Mouse (Mus musculus) neural tube, embryonic 12.5 days (tissue): Measurements from ENCODE around the gene Adk. TPM values are rescaled to one million over a fixed set of nuclear protein-coding genes. Genes with fewer than 3 reads are reported as not detected.
A peak's percentile ranks its signal among the peaks of the same experiment; 100 is the strongest.

ENCODE experiments used
- ATAC-seq: fragments of 200-750 bp; cut with Nextera tagmentation; 2 replicates; pipeline ENCODE4 v1.8.0; 2017; ENCODE audit warnings: low read depth, mild to moderate bottlenecking, moderate TSS enrichment, moderate library complexity; ENCODE audit not compliant: low FRiP score
- H3K27ac ChIP-seq: fragments of 300-500 bp; sonication (generic); 2 replicates; pipeline ENCODE4 v1.5.1; 2016
- H3K27me3 ChIP-seq: fragments of 300-500 bp; sonication (generic); replicated peaks from 2 replicates; pipeline ENCODE4 v1.6.1; 2016; ENCODE audit warnings: mild to moderate bottlenecking
- H3K36me3 ChIP-seq: fragments of 300-500 bp; sonication (generic); 2 replicates; pipeline ENCODE4 v1.6.1; 2016; ENCODE audit warnings: mild to moderate bottlenecking
- H3K4me1 ChIP-seq: fragments of 300-500 bp; sonication (generic); 2 replicates; pipeline ENCODE4 v1.6.1; 2016
- H3K4me2 ChIP-seq: fragments of 300-500 bp; sonication (generic); replicated peaks from 2 replicates; pipeline ENCODE4 v1.6.1; 2016; ENCODE audit warnings: mild to moderate bottlenecking
- H3K4me3 ChIP-seq: fragments of 300-500 bp; sonication (generic); 2 replicates; pipeline ENCODE4 v1.5.1; 2016
- H3K9ac ChIP-seq: fragments of 300-500 bp; sonication (generic); 2 replicates; pipeline ENCODE4 v1.6.1; 2016; ENCODE audit warnings: mild to moderate bottlenecking
- H3K9me3 ChIP-seq: fragments of 300-500 bp; sonication (generic); 2 replicates; pipeline ENCODE4 v1.6.1; 2016; ENCODE audit warnings: mild to moderate bottlenecking
- WGBS: fragments of 180-500 bp; shearing (Covaris S2); methylation state at CpG from one replicate; pipeline ENCODE4 v1.1.7; 2016; 5-methylcytosine and 5-hydroxymethylcytosine counted together
- polyA plus RNA-seq: library from polyadenylated mRNA; unstranded; fragments of >200 nt; fragmentation: Nextera tagmentation; extraction: Ambion mirVana; gene quantifications from 2 replicates; pipeline ENCODE4 v1.2.1, GENCODE M21; 2016

Gene Adk
- polyA plus RNA-seq, 1 experiment from 2014 or later, result 68.1 TPM

DNA sequence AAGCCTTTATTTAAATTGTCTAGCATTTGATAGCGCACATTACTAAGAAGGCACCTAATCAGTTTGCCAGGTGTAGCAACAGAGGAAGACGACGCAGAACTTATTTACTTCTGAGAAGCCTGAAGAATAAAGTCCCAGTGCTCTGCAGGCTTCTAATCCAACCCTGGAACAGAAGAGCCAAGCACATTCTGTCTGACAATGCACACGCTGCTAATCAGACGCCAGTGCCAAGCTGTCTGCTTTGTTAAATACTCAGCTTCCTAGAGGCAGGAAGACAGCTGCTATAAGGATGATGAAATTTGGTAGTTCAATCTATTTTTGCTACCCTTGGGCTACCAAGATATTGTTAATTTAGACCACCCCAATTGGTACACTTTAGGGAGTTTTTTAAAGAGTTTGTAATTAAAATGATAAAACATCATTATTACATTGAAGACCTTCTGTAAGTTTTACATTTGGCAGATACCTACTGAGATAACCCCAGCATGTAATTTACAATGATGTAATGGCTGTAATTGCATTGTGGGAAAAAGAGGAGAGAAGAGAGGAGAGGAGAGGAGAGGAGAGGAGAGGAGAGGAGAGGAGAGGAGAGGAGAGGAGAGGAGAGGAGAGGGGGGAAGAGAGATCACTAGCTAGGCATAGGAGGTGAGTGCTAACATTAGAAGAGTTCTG lies 201.1 kb downstream of the Adk start:
- peaks cover 11% of the 10 kb centered on the region for H3K4me1 ChIP-seq
- 28% methylated on average over 5 of the region's 5 CpGs for WGBS
- H3K27me3 ChIP-seq, result no peaks in the 10 kb centered on the region
- no peak overlapping the region for H3K4me3 ChIP-seq
- H3K27ac ChIP-seq, result no peak overlapping the region
- H3K9ac ChIP-seq, result no peak overlapping the region
- 0 out of 2 replicates have a peak overlapping the region, but pooled peaks have one; percentile 14 for H3K4me2 ChIP-seq
- no peaks in the 10 kb centered on the region for H3K36me3 ChIP-seq
- no peaks in the 10 kb centered on the region for H3K9me3 ChIP-seq
- peak; percentile 61; the same call in 1 of the 2 replicates for ATAC-seq

DNA sequence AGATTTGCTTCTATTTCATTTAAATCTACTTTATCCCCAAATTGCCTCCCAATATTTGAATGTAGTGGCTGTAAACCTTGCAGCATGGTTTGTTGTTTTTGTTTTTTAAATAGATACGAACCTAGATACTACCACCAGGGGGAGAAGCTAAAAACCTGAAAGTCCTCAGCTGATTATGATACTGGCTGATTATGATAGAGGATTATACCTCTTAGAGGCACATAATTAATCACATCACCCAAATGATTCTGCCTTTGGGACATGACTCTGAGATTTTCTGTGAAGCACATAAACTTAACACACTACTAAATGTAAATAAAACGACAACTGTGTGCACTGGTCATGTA lies 201.6 kb downstream of the Adk start:
- 61% methylated on average over 2 of the region's 2 CpGs for WGBS
- H3K4me1 ChIP-seq, result peaks cover 11% of the 10 kb centered on the region
- H3K4me2 ChIP-seq, result no peak overlapping the region; the same call in 1 of the 2 replicates
- no peaks in the 10 kb centered on the region for H3K36me3 ChIP-seq
- H3K27ac ChIP-seq, result no peak overlapping the region
- H3K4me3 ChIP-seq, result no peak overlapping the region
- ATAC-seq, result no peak
- H3K9ac ChIP-seq, result no peak overlapping the region
- no peaks in the 10 kb centered on the region for H3K9me3 ChIP-seq
- no peaks in the 10 kb centered on the region for H3K27me3 ChIP-seq

DNA sequence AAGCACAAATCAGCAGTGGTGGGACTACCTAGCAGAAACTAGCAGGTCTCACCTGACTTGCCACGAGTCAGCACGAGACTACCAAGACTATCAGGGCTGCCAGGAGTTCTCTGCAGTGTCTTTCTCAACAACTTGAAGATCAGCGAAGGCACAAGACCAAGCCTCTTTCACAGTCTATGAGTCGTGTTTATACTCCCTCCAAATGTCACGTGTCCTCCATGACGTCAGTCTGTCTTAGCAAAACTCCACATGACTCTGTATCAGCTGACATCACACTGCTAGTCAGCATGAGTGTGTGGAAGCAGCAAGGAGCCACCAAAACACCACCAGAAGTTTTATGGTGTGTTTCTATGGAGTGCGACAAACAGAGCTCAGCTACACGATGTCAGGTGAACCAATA lies 215.9 kb downstream of the Adk start:
- 89% methylated on average over 8 of the region's 8 CpGs for WGBS
- Histone ChIP-seq H3K27ac (no peak overlapping the region), H3K36me3 (no peaks in the 10 kb centered on the region), H3K4me2 (no peak overlapping the region), H3K9ac (no peak overlapping the region), H3K27me3 (no peaks in the 10 kb centered on the region), H3K9me3 (no peaks in the 10 kb centered on the region), H3K4me1 (no peaks in the 10 kb centered on the region), H3K4me3 (no peak overlapping the region)
- no peak for ATAC-seq

- no peak for ATAC-seq
- Histone ChIP-seq H3K36me3 (no peaks in the 10 kb centered on the region), H3K9me3 (no peaks in the 10 kb centered on the region), H3K4me3 (no peak overlapping the region), H3K4me2 (no peak overlapping the region), H3K9ac (no peak overlapping the region), H3K4me1 (no peaks in the 10 kb centered on the region), H3K27me3 (no peaks in the 10 kb centered on the region), H3K27ac (no peak overlapping the region)
- 79% methylated on average over 4 of the region's 4 CpGs for WGBS
These were observed 219.1 kb downstream of the Adk start for GRCm38 (mm10) chr14:21271472-21271871.

GRCm38 (mm10) chr14:21275786-21276185 lies 223.4 kb downstream of the Adk start:
- H3K36me3 ChIP-seq, result no peaks in the 10 kb centered on the region
- no peak overlapping the region for H3K4me2 ChIP-seq
- no peaks in the 10 kb centered on the region for H3K27me3 ChIP-seq
- no peak overlapping the region for H3K9ac ChIP-seq
- no peaks in the 10 kb centered on the region for H3K9me3 ChIP-seq
- no peak for ATAC-seq
- no peak overlapping the region for H3K4me3 ChIP-seq
- WGBS, result 88% methylated on average over 1 of the region's 1 CpGs
- no peaks in the 10 kb centered on the region for H3K4me1 ChIP-seq
- H3K27ac ChIP-seq, result no peak overlapping the region

DNA sequence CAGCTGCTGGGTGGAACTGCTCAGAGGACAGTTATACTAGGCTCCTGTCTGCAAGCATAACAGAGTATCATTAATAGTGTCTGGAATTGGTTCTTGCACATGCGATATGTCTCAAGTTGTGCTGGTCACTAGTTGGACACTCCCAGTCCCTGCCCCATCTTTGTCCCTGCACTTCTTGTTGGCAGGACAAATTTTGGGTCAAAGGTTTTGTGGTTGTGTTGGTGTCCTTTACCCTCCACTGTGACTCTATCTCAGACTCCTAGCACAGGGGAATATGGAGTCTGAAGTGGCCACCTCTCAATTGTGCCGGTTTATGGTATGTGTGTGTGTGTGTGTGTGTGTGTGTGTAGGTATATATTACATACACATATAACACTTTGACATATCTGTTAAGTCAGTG lies 225.9 kb downstream of the Adk start:
- Histone ChIP-seq H3K4me1 (no peaks in the 10 kb centered on the region), H3K27ac (no peak overlapping the region), H3K9me3 (no peaks in the 10 kb centered on the region), H3K27me3 (no peaks in the 10 kb centered on the region), H3K36me3 (no peaks in the 10 kb centered on the region), H3K4me3 (no peak overlapping the region), H3K4me2 (no peak overlapping the region), H3K9ac (no peak overlapping the region)
- 95% methylated on average over 2 of the region's 2 CpGs for WGBS
- no peak for ATAC-seq

GRCm38 (mm10) chr14:21278907-21279535 lies 226.6 kb downstream of the Adk start:
- Histone ChIP-seq H3K36me3 (no peaks in the 10 kb centered on the region), H3K27ac (no peak overlapping the region), H3K9ac (no peak overlapping the region), H3K9me3 (no peaks in the 10 kb centered on the region), H3K4me2 (no peak overlapping the region), H3K4me3 (no peak overlapping the region), H3K4me1 (no peaks in the 10 kb centered on the region), H3K27me3 (no peaks in the 10 kb centered on the region)
- no peak for ATAC-seq
- WGBS, result 80% methylated on average over 6 of the region's 6 CpGs

DNA sequence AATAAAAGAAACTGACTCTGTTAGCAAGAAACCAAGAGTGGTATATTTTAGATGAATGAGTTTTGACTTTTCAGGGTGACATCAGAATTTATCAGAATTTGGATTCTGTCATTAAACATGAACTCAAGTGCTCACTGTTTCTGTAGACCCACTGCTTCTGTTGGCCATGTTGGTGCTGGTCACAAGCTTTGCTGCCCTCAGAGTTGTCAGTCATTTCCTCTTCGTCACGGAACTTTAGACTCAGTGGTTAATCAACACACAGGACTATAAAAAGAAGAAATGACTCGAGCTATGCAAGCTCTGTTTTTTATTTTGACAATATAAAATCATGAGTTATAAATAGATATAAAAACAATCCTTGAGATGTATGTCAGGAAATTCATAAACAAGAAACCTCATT lies 228.1 kb downstream of the Adk start:
- H3K4me2 ChIP-seq, result no peak overlapping the region
- 86% methylated on average over 3 of the region's 3 CpGs for WGBS
- no peak overlapping the region for H3K4me3 ChIP-seq
- H3K4me1 ChIP-seq, result no peaks in the 10 kb centered on the region
- no peaks in the 10 kb centered on the region for H3K27me3 ChIP-seq
- no peaks in the 10 kb centered on the region for H3K36me3 ChIP-seq
- no peak overlapping the region for H3K9ac ChIP-seq
- no peak for ATAC-seq
- H3K27ac ChIP-seq, result no peak overlapping the region
- H3K9me3 ChIP-seq, result no peaks in the 10 kb centered on the region

- Histone ChIP-seq H3K4me1 (no peaks in the 10 kb centered on the region), H3K9ac (no peak overlapping the region), H3K9me3 (no peaks in the 10 kb centered on the region), H3K4me2 (no peak overlapping the region), H3K4me3 (no peak overlapping the region), H3K36me3 (no peaks in the 10 kb centered on the region), H3K27ac (no peak overlapping the region), H3K27me3 (no peaks in the 10 kb centered on the region)
- WGBS, result 83% methylated on average over 4 of the region's 4 CpGs
- ATAC-seq, result no peak
These were observed 229.1 kb downstream of the Adk start for GRCm38 (mm10) chr14:21281506-21281905.

DNA sequence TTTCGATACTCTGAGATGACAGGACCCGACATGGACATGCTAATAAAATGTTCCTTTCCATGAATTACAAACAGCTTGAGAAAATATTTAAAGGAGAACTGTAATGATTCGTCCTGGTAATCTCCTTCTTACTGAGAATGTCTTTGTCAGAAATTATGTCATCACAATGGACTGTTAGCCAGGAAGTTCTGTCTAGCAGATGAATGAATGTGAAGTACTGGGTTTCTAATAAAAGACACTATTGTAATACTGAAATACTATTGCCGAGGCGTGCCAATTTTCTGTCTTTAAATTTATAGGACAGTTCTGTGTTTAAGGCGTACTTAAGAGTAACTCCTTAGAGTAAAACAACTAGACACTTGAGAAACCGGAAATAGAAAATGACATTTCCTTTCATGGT lies 231.7 kb downstream of the Adk start:
- Histone ChIP-seq H3K27ac (no peak overlapping the region), H3K9me3 (no peaks in the 10 kb centered on the region), H3K9ac (no peak overlapping the region), H3K4me1 (no peaks in the 10 kb centered on the region), H3K27me3 (no peaks in the 10 kb centered on the region), H3K4me2 (no peak overlapping the region), H3K4me3 (no peak overlapping the region), H3K36me3 (no peaks in the 10 kb centered on the region)
- ATAC-seq, result no peak
- 61% methylated on average over 7 of the region's 7 CpGs for WGBS

GRCm38 (mm10) chr14:21284847-21285246 lies 232.5 kb downstream of the Adk start:
- Histone ChIP-seq H3K9me3 (no peaks in the 10 kb centered on the region), H3K27ac (no peak overlapping the region), H3K36me3 (no peaks in the 10 kb centered on the region), H3K27me3 (no peaks in the 10 kb centered on the region), H3K4me2 (no peak overlapping the region), H3K4me3 (no peak overlapping the region), H3K4me1 (no peaks in the 10 kb centered on the region), H3K9ac (no peak overlapping the region)
- WGBS, result 89% methylated on average over 5 of the region's 5 CpGs
- ATAC-seq, result no peak

GRCm38 (mm10) chr14:21286274-21286673 lies 233.9 kb downstream of the Adk start:
- H3K4me3 ChIP-seq, result no peak overlapping the region
- no peaks in the 10 kb centered on the region for H3K27me3 ChIP-seq
- ATAC-seq, result no peak
- H3K4me2 ChIP-seq, result no peak overlapping the region
- H3K9me3 ChIP-seq, result no peaks in the 10 kb centered on the region
- H3K27ac ChIP-seq, result no peak overlapping the region
- H3K36me3 ChIP-seq, result no peaks in the 10 kb centered on the region
- no peak overlapping the region for H3K9ac ChIP-seq
- H3K4me1 ChIP-seq, result no peaks in the 10 kb centered on the region
- 86% methylated on average over 7 of the region's 7 CpGs for WGBS
